Mouse (Mus musculus): ENCODE measurements at regions not wholly inside any gene's neighbourhood (a gene's known extent, or its start where the extent isn't known, plus 50 kb on each side); places are given as distances from the start of the nearest gene placed in this dataset.

DNA sequence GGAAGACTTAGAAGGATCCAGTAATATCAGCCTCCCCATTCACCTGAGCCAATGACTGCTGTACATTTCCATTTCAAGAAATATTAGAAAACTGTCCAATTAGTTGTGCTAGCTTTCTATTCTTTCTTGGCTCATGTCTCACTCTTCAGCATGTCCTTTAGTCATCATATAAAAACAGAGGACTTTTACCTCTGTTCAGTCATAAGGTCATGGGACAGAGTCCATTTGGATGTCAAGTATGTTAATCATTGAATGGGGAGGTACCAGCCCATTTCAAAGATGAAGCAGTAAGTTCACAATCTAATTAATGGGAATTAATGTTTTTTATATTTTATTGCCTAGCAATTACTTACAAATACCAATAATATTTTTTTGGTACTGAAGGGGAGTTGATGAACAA is 218.8 kb upstream of the Tet2 start:
- no peak for DNase-seq (ENCODE audit: low read depth, low spot score)
- Histone ChIP-seq H3K9me3 (ENCODE audit: control insufficient read depth, insufficient read depth, low read depth, low read length) (no peaks in the 10 kb centered on the region), H3K9ac (ENCODE audit: insufficient read depth, low read depth, low read length, poor library complexity, severe bottlenecking) (no peak overlapping the region), H3K4me1 (ENCODE audit: control insufficient read depth in 2 of 2, insufficient read depth in 2 of 2, low read length in 2 of 2, poor library complexity in 1 of 2) (no peaks in the 10 kb centered on the region), H3K36me3 (ENCODE audit: control insufficient read depth, insufficient read depth, low read length, poor library complexity, severe bottlenecking) (no peaks in the 10 kb centered on the region), H3K27ac (ENCODE audit: insufficient read depth, low read depth, low read length, poor library complexity, severe bottlenecking) (no peak overlapping the region), H3K4me3 (ENCODE audit: insufficient read depth in 1 of 2, low read depth in 1 of 2, low read length in 2 of 2, poor library complexity in 1 of 2, severe bottlenecking in 1 of 2) (no peak overlapping the region)
- in situ Hi-C loops (cut with MboI; ENCODE audit: low sequenced_read_pairs in 2 of 2, unreplicated experiment in 2 of 2) = no loop called here
- TF ChIP-seq MAFK (IDR thresholded peaks at IDR 0.05; ENCODE audit: insufficient read depth, low read depth, low read length) (no peak), CHD2 (IDR thresholded peaks at IDR 0.05; ENCODE audit: low read depth, low read length) (no peak), ZNF384 (IDR thresholded peaks at IDR 0.05; ENCODE audit: low read depth, low read length) (no peak), HCFC1 (IDR thresholded peaks at IDR 0.05; ENCODE audit: borderline replicate concordance, insufficient read depth, low read length) (no peak), ZC3H11A (IDR thresholded peaks at IDR 0.05; ENCODE audit: borderline replicate concordance, low read depth, low read length) (no peak)

DNA sequence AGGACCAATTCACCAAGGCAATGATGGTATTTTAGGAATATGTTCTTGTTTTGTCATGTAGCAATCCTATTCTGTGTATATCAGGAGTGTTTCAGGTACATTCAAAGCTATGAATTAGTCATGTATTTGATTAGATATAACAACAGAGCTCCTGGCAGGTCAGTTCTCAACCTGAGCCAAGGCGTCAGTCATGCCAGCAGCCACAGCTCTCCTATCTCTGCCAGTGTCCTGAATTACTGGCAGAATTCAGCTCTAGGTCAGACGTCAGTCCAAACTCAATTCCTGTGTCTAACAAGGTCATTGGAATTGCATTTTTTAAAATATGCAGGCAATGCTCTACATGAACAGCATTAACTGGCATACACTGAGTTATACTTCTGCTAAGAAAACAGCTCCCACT is 228.6 kb upstream of the Tet2 start:
- no peak overlapping the region for H3K9ac ChIP-seq (ENCODE audit: insufficient read depth, low read depth, low read length, poor library complexity, severe bottlenecking)
- no peaks in the 10 kb centered on the region for H3K9me3 ChIP-seq (ENCODE audit: control insufficient read depth, insufficient read depth, low read depth, low read length)
- no peak for TF ChIP-seq ZC3H11A (IDR thresholded peaks at IDR 0.05; ENCODE audit: borderline replicate concordance, low read depth, low read length)
- TF ChIP-seq MAFK (IDR thresholded peaks at IDR 0.05; ENCODE audit: insufficient read depth, low read depth, low read length) = no peak
- TF ChIP-seq ZNF384 (IDR thresholded peaks at IDR 0.05; ENCODE audit: low read depth, low read length) = no peak
- no peak for TF ChIP-seq HCFC1 (IDR thresholded peaks at IDR 0.05; ENCODE audit: borderline replicate concordance, insufficient read depth, low read length)
- TF ChIP-seq CHD2 (IDR thresholded peaks at IDR 0.05; ENCODE audit: low read depth, low read length) = no peak
- no peaks in the 10 kb centered on the region for H3K36me3 ChIP-seq (ENCODE audit: control insufficient read depth, insufficient read depth, low read length, poor library complexity, severe bottlenecking)
- DNase-seq (ENCODE audit: low read depth, low spot score) = no peak
- in situ Hi-C loops (cut with MboI; ENCODE audit: low sequenced_read_pairs in 2 of 2, unreplicated experiment in 2 of 2) = no loop called here
- H3K4me1 ChIP-seq (ENCODE audit: control insufficient read depth in 2 of 2, insufficient read depth in 2 of 2, low read length in 2 of 2, poor library complexity in 1 of 2) = no peaks in the 10 kb centered on the region
- no peak overlapping the region for H3K4me3 ChIP-seq (ENCODE audit: insufficient read depth in 1 of 2, low read depth in 1 of 2, low read length in 2 of 2, poor library complexity in 1 of 2, severe bottlenecking in 1 of 2)
- no peak overlapping the region for H3K27ac ChIP-seq (ENCODE audit: insufficient read depth, low read depth, low read length, poor library complexity, severe bottlenecking)

- Histone ChIP-seq H3K4me1 (ENCODE audit: control insufficient read depth in 2 of 2, insufficient read depth in 2 of 2, low read length in 2 of 2, poor library complexity in 1 of 2) (no peaks in the 10 kb centered on the region), H3K36me3 (ENCODE audit: control insufficient read depth, insufficient read depth, low read length, poor library complexity, severe bottlenecking) (no peaks in the 10 kb centered on the region), H3K4me3 (ENCODE audit: insufficient read depth in 1 of 2, low read depth in 1 of 2, low read length in 2 of 2, poor library complexity in 1 of 2, severe bottlenecking in 1 of 2) (no peak overlapping the region), H3K27ac (ENCODE audit: insufficient read depth, low read depth, low read length, poor library complexity, severe bottlenecking) (no peak overlapping the region), H3K9me3 (ENCODE audit: control insufficient read depth, insufficient read depth, low read depth, low read length) (no peaks in the 10 kb centered on the region), H3K9ac (ENCODE audit: insufficient read depth, low read depth, low read length, poor library complexity, severe bottlenecking) (no peak overlapping the region)
- in situ Hi-C loops (cut with MboI; ENCODE audit: low sequenced_read_pairs in 2 of 2, unreplicated experiment in 2 of 2) = no loop called here
- DNase-seq (ENCODE audit: low read depth, low spot score) = no peak
- TF ChIP-seq ZC3H11A (IDR thresholded peaks at IDR 0.05; ENCODE audit: borderline replicate concordance, low read depth, low read length) (no peak), ZNF384 (IDR thresholded peaks at IDR 0.05; ENCODE audit: low read depth, low read length) (no peak), CHD2 (IDR thresholded peaks at IDR 0.05; ENCODE audit: low read depth, low read length) (no peak), HCFC1 (IDR thresholded peaks at IDR 0.05; ENCODE audit: borderline replicate concordance, insufficient read depth, low read length) (no peak), MAFK (IDR thresholded peaks at IDR 0.05; ENCODE audit: insufficient read depth, low read depth, low read length) (no peak)
Observed at GRCm38 (mm10) chr3:133774229-133774628, 229.3 kb upstream of the Tet2 start.

DNA sequence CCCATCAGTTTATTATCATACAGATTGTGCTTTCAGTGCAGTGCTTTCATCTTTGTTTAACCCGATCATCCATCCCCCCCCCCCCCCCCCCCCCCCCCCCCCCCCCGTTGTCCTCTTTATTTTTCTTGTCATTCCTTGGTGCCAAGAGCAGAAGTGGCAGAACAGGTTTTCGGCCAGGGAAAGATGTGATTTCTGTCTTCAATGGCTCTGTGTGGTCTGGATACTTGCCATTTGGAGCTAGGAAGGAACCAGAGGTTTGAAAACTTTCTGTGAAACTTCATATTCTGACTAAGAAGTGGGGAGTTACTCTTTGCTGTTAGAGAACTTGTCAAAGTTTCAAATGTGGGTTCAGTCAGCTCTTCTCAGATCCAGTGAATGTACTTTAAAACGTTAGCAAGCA is 231.1 kb upstream of the Tet2 start:
- DNase-seq (ENCODE audit: low read depth, low spot score) = no peak
- Histone ChIP-seq H3K4me3 (ENCODE audit: insufficient read depth in 1 of 2, low read depth in 1 of 2, low read length in 2 of 2, poor library complexity in 1 of 2, severe bottlenecking in 1 of 2) (no peak overlapping the region), H3K4me1 (ENCODE audit: control insufficient read depth in 2 of 2, insufficient read depth in 2 of 2, low read length in 2 of 2, poor library complexity in 1 of 2) (no peaks in the 10 kb centered on the region), H3K36me3 (ENCODE audit: control insufficient read depth, insufficient read depth, low read length, poor library complexity, severe bottlenecking) (no peaks in the 10 kb centered on the region), H3K27ac (ENCODE audit: insufficient read depth, low read depth, low read length, poor library complexity, severe bottlenecking) (no peak overlapping the region), H3K9ac (ENCODE audit: insufficient read depth, low read depth, low read length, poor library complexity, severe bottlenecking) (no peak overlapping the region), H3K9me3 (ENCODE audit: control insufficient read depth, insufficient read depth, low read depth, low read length) (no peaks in the 10 kb centered on the region)
- in situ Hi-C loops (cut with MboI; ENCODE audit: low sequenced_read_pairs in 2 of 2, unreplicated experiment in 2 of 2) = no loop called here
- no peak for TF ChIP-seq ZNF384 (IDR thresholded peaks at IDR 0.05; ENCODE audit: low read depth, low read length)
- TF ChIP-seq HCFC1 (IDR thresholded peaks at IDR 0.05; ENCODE audit: borderline replicate concordance, insufficient read depth, low read length) = no peak
- no peak for TF ChIP-seq CHD2 (IDR thresholded peaks at IDR 0.05; ENCODE audit: low read depth, low read length)
- TF ChIP-seq MAFK (IDR thresholded peaks at IDR 0.05; ENCODE audit: insufficient read depth, low read depth, low read length) = no peak
- TF ChIP-seq ZC3H11A (IDR thresholded peaks at IDR 0.05; ENCODE audit: borderline replicate concordance, low read depth, low read length) = no peak

Measured in ES-E14 (cell line).